Mouse (Mus musculus) stomach, postnatal 0 days (tissue): ENCODE measurements around the gene Sgsm3.

Experiments used
- CTCF ChIP-seq: IDR thresholded peaks from 2 replicates; pipeline ENCODE4 v1.5.1; 2016; ENCODE audit warnings: antibody characterized with exemption, low read depth, mild to moderate bottlenecking, moderate library complexity
- EP300 ChIP-seq: optimal IDR thresholded peaks from 2 replicates; pipeline ENCODE3; 2016; ENCODE audit warnings: antibody characterized with exemption

DNA sequence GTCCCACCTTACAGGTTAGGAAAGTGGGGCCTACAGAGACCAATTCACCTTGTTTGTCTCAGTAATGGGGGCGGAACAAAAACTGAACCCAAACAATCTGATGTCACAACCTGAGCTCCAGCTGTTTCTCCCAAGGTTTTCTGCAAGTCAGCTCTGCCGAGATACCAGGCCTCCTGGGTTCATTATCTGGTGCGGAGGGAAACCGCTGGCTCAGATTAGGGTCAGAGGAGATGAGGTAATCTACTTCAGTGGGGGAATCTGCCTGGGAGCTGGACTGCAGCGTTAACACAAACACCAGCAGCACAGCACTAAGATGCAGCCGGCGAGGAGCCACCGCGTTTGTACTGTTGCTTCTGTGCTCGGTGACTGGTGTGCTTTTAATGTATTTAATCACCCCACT, 69.9 kb downstream of the Sgsm3 start:
- TF ChIP-seq EP300 (no peak), CTCF (no peak)
